Mouse (Mus musculus): ENCODE data around the gene Rplp0. TPM values are rescaled to one million over a fixed set of nuclear protein-coding genes. Genes with fewer than 3 reads are reported as not detected.

Rplp0 gene
- polyA plus RNA-seq, 1 experiment = 3,361 TPM

DNA sequence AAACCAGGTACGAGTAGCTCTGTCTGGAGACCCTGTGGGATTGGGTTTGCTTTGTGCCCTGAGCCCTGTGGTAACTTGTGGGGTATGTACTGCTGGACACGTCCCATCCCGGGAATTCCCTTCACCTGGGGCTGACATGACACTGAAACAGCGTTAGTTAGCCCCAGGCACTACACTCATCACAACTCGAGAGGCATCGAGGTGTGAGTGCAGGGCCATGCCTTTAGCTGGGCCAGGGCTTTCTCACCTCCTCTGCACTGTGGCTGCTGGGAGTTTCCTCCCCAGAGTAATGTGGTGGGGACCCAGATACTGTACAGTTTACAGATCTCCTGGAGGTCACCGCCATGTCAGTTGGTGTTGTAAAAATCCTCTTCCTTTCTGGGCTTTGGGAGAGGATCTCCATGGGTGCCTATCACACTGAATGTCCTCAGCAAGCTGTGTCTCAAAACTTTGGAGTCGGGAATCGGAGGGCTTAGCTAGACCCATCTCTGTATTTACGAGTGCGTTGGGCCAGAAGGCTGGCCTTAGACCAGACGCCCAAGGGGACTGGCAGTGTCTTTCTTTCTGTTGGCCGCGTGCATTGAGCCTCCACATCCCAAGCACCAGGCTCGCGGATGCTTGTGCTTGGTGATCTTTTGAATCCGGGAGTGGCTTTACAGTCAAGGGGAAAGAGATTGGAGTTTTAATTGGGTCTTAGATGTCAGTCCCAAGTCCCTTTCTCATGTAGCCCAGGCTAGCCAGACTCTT, 32.6 kb upstream of the Rplp0 start:
- no peaks in the 10 kb centered on the region for H3K36me3 ChIP-seq (ENCODE audit: control insufficient read depth, insufficient read depth)
- TF ChIP-seq MYOG (IDR thresholded peaks at IDR 0.05; ENCODE audit: control insufficient read depth in 1 of 3, insufficient read depth in 1 of 3, insufficient read length in 2 of 3, low read depth in 2 of 3) (no peak), TCF12 (IDR thresholded peaks at IDR 0.05; ENCODE audit: insufficient read depth, poor library complexity, severe bottlenecking) (no peak), POLR2A (IDR thresholded peaks at IDR 0.05; ENCODE audit: insufficient read length, low read depth) (no peak), USF1 (IDR thresholded peaks at IDR 0.05; ENCODE audit: low read depth) (no peak), CEBPB (IDR thresholded peaks at IDR 0.05; ENCODE audit: insufficient read depth, poor library complexity, severe bottlenecking) (no peak), MAX (IDR thresholded peaks at IDR 0.05; ENCODE audit: low read depth) (no peak), MYOD1 (IDR thresholded peaks at IDR 0.05; ENCODE audit: control insufficient read depth in 1 of 3, insufficient read length in 2 of 3, low read depth in 2 of 3) (no peak), E2F4 (IDR thresholded peaks at IDR 0.05; ENCODE audit: insufficient read depth) (no peak), TCF3 (IDR thresholded peaks at IDR 0.05; ENCODE audit: insufficient read length, low read depth) (no peak), SRF (IDR thresholded peaks at IDR 0.05; ENCODE audit: control insufficient read depth, insufficient read length, low read depth) (no peak), POLR2AphosphoS2 (IDR thresholded peaks at IDR 0.05; ENCODE audit: insufficient read length, low read depth) (no peak), REST (IDR thresholded peaks at IDR 0.05; ENCODE audit: insufficient read depth, insufficient read length) (no peak)
- no peak overlapping the region for H3K4me2 ChIP-seq (ENCODE audit: low read depth)
- H3ac ChIP-seq (ENCODE audit: control insufficient read depth, insufficient read length) = no peak overlapping the region
- no peak overlapping the region for H3K4me3 ChIP-seq
- peaks cover 51% of the 10 kb centered on the region for H3K79me2 ChIP-seq (ENCODE audit: control insufficient read depth, insufficient read depth)
- no peaks in the 10 kb centered on the region for H3K27me3 ChIP-seq (ENCODE audit: control insufficient read depth, insufficient read depth, insufficient read length)

DNA sequence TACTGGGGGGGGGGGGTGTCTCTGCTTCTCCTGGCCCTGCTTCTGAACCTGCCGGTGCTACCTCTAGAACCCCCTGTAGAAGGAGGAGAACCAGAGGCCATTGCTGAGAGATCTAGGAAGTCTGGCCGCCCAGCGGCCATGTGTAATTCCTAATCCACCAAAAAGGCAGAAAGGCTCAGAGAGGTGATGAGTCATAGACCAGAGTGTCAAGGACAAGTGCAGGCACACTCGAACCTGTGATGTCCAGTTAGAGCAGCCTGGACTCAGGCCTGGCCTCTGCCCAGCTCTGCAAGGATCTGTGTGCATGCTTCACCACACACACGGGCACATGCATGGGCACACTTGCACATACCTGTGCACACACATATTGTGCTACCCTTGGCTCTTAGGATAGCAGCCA, 31.1 kb upstream of the Rplp0 start:
- peaks cover 4% of the 10 kb centered on the region for H3K36me3 ChIP-seq (ENCODE audit: control insufficient read depth, insufficient read depth)
- H3K4me3 ChIP-seq = no peak overlapping the region
- TF ChIP-seq E2F4 (IDR thresholded peaks at IDR 0.05; ENCODE audit: insufficient read depth) (no peak), REST (IDR thresholded peaks at IDR 0.05; ENCODE audit: insufficient read depth, insufficient read length) (no peak), TCF3 (IDR thresholded peaks at IDR 0.05; ENCODE audit: insufficient read length, low read depth) (no peak), MAX (IDR thresholded peaks at IDR 0.05; ENCODE audit: low read depth) (no peak), CEBPB (IDR thresholded peaks at IDR 0.05; ENCODE audit: insufficient read depth, poor library complexity, severe bottlenecking) (no peak), POLR2AphosphoS2 (IDR thresholded peaks at IDR 0.05; ENCODE audit: insufficient read length, low read depth) (peak; percentile 41), MYOD1 (IDR thresholded peaks at IDR 0.05; ENCODE audit: control insufficient read depth in 1 of 3, insufficient read length in 2 of 3, low read depth in 2 of 3) (peak in 2 of 3 experiments; percentile 34 to 59), USF1 (IDR thresholded peaks at IDR 0.05; ENCODE audit: low read depth) (no peak), MYOG (IDR thresholded peaks at IDR 0.05; ENCODE audit: control insufficient read depth in 1 of 3, insufficient read depth in 1 of 3, insufficient read length in 2 of 3, low read depth in 2 of 3) (peak in 2 of 3 experiments; percentile 24 to 46), SRF (IDR thresholded peaks at IDR 0.05; ENCODE audit: control insufficient read depth, insufficient read length, low read depth) (no peak), TCF12 (IDR thresholded peaks at IDR 0.05; ENCODE audit: insufficient read depth, poor library complexity, severe bottlenecking) (no peak), POLR2A (IDR thresholded peaks at IDR 0.05; ENCODE audit: insufficient read length, low read depth) (no peak)

GRCm38 (mm10) chr5:115529364-115529741, 29.9 kb upstream of the Rplp0 start:
- TF ChIP-seq CEBPB (IDR thresholded peaks at IDR 0.05; ENCODE audit: insufficient read depth, poor library complexity, severe bottlenecking) = no peak
- peak; percentile 8 for TF ChIP-seq POLR2AphosphoS2 (IDR thresholded peaks at IDR 0.05; ENCODE audit: insufficient read length, low read depth)
- TF ChIP-seq MAX (IDR thresholded peaks at IDR 0.05; ENCODE audit: low read depth) = no peak
- TF ChIP-seq TCF3 (IDR thresholded peaks at IDR 0.05; ENCODE audit: insufficient read length, low read depth) = no peak
- TF ChIP-seq TCF12 (IDR thresholded peaks at IDR 0.05; ENCODE audit: insufficient read depth, poor library complexity, severe bottlenecking) = peak; percentile 48
- no peak for TF ChIP-seq USF1 (IDR thresholded peaks at IDR 0.05; ENCODE audit: low read depth)
- no peak for TF ChIP-seq SRF (IDR thresholded peaks at IDR 0.05; ENCODE audit: control insufficient read depth, insufficient read length, low read depth)
- TF ChIP-seq MYOG (IDR thresholded peaks at IDR 0.05; ENCODE audit: control insufficient read depth in 1 of 3, insufficient read depth in 1 of 3, insufficient read length in 2 of 3, low read depth in 2 of 3) = peak; percentile 31 to 66 (median 52)
- no peak for TF ChIP-seq MYOD1 (IDR thresholded peaks at IDR 0.05; ENCODE audit: control insufficient read depth in 1 of 3, insufficient read length in 2 of 3, low read depth in 2 of 3)
- TF ChIP-seq POLR2A (IDR thresholded peaks at IDR 0.05; ENCODE audit: insufficient read length, low read depth) = peak; percentile 7
- TF ChIP-seq E2F4 (IDR thresholded peaks at IDR 0.05; ENCODE audit: insufficient read depth) = no peak
- TF ChIP-seq REST (IDR thresholded peaks at IDR 0.05; ENCODE audit: insufficient read depth, insufficient read length) = no peak
- Histone ChIP-seq H3ac (ENCODE audit: control insufficient read depth, insufficient read length) (no peak overlapping the region), H3K4me2 (ENCODE audit: low read depth) (peak overlapping the region; percentile 68), H3K79me2 (ENCODE audit: control insufficient read depth, insufficient read depth) (peaks cover 62% of the 10 kb centered on the region), H3K36me3 (ENCODE audit: control insufficient read depth, insufficient read depth) (peaks cover 9% of the 10 kb centered on the region), H3K4me3 (no peak overlapping the region), H3K27me3 (ENCODE audit: control insufficient read depth, insufficient read depth, insufficient read length) (no peaks in the 10 kb centered on the region)

More for the DNA sequence above, 31.1 kb upstream of the Rplp0 start:
- Histone ChIP-seq H3K4me2 (ENCODE audit: low read depth) (no peak overlapping the region), H3K27me3 (ENCODE audit: control insufficient read depth, insufficient read depth, insufficient read length) (no peaks in the 10 kb centered on the region), H3K79me2 (ENCODE audit: control insufficient read depth, insufficient read depth) (peaks cover 57% of the 10 kb centered on the region), H3ac (ENCODE audit: control insufficient read depth, insufficient read length) (no peak overlapping the region)

DNA sequence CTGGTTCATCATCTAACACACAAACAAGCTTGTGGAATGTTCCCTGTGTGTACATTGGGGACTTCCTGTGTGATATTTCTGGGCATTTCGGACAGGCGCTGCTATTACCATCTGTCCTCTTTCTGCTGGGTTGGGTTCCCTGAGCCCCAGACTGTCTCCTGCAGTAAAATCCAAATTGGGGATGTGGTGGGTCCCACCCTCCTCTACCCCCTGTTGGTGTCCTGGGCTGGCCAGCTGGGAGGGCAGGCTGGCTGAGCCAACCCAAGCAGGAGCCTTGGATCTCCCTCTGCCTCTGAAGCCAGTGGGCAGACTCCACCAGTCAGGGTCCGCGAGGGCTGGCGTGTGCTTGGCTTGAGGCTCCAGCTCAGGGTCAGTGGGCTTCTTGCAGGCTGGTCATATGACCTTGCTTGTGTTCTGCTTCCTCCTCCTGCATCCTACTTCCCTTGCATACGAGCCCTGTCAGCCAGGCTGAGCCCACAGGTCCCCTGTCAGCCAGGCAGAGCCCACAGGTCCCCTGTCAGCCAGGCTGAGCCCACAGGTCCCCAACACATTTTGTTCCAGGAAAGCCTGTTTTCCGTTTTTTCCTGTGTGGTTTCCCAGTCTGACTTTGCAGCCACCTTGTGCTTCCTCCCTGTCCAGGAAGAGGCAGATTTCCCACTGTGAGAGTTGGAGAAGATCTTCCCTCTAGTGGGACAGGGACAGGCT, 29.4 kb upstream of the Rplp0 start:
- peak overlapping the region; percentile 68 for H3K4me2 ChIP-seq (ENCODE audit: low read depth)
- no peak for TF ChIP-seq E2F4 (IDR thresholded peaks at IDR 0.05; ENCODE audit: insufficient read depth)
- peak in 2 of 3 experiments; percentile 50 to 90 for TF ChIP-seq MYOG (IDR thresholded peaks at IDR 0.05; ENCODE audit: control insufficient read depth in 1 of 3, insufficient read depth in 1 of 3, insufficient read length in 2 of 3, low read depth in 2 of 3)
- TF ChIP-seq TCF12 (IDR thresholded peaks at IDR 0.05; ENCODE audit: insufficient read depth, poor library complexity, severe bottlenecking) = peak; percentile 30
- TF ChIP-seq MYOD1 (IDR thresholded peaks at IDR 0.05; ENCODE audit: control insufficient read depth in 1 of 3, insufficient read length in 2 of 3, low read depth in 2 of 3) = peak in 2 of 3 experiments; percentile 43 to 71
- no peak for TF ChIP-seq MAX (IDR thresholded peaks at IDR 0.05; ENCODE audit: low read depth)
- H3K36me3 ChIP-seq (ENCODE audit: control insufficient read depth, insufficient read depth) = peaks cover 9% of the 10 kb centered on the region
- no peak overlapping the region for H3K4me3 ChIP-seq
- H3K79me2 ChIP-seq (ENCODE audit: control insufficient read depth, insufficient read depth) = peaks cover 57% of the 10 kb centered on the region
- H3ac ChIP-seq (ENCODE audit: control insufficient read depth, insufficient read length) = no peak overlapping the region
- H3K27me3 ChIP-seq (ENCODE audit: control insufficient read depth, insufficient read depth, insufficient read length) = no peaks in the 10 kb centered on the region
